Mouse (Mus musculus): ENCODE results near the gene Akap1. TPM values are rescaled to one million over a fixed set of nuclear protein-coding genes. Genes with fewer than 3 reads are reported as not detected.

Gene Akap1
- total RNA-seq, 2 experiments from 2014 or later, result 57.0 to 75.1 TPM

GRCm38 (mm10) chr11:88817061-88817460 lies 47.3 kb downstream of the Akap1 start:
- intact Hi-C loops (cut with DNase I), result no loop called here

GRCm38 (mm10) chr11:88803231-88804010 lies 61.0 kb downstream of the Akap1 start:
- intact Hi-C loops (cut with DNase I), result no loop called here
- DNase-seq, result no peak

More at GRCm38 (mm10) chr11:88817061-88817460, 47.3 kb downstream of the Akap1 start:
- no peak for DNase-seq

- intact Hi-C loops (cut with DNase I), result no loop called here
- no peak for DNase-seq
Measured at GRCm38 (mm10) chr11:88796207-88796606, 68.2 kb downstream of the Akap1 start.

GRCm38 (mm10) chr11:88789893-88790292 lies 74.5 kb downstream of the Akap1 start:
- intact Hi-C loops (cut with DNase I), result no loop called here

GRCm38 (mm10) chr11:88786816-88787215 lies 77.6 kb downstream of the Akap1 start:
- DNase-seq, result no peak
- intact Hi-C loops (cut with DNase I), result no loop called here

More at GRCm38 (mm10) chr11:88789893-88790292, 74.5 kb downstream of the Akap1 start:
- DNase-seq, result no peak

- DNase-seq, result no peak
- intact Hi-C loops (cut with DNase I), result no loop called here
Measured at GRCm38 (mm10) chr11:88783525-88783924, 80.9 kb downstream of the Akap1 start.

GRCm38 (mm10) chr11:88782531-88782930 lies 81.9 kb downstream of the Akap1 start:
- no peak for DNase-seq

More at GRCm38 (mm10) chr11:88782531-88782930, 81.9 kb downstream of the Akap1 start:
- intact Hi-C loops (cut with DNase I), result no loop called here

Other genes with a start within 250 kb of the Akap1 start
- 100 to 1,000 TPM; 178 to 179 TPM for gene Msi2, start 146.1 kb downstream of the Akap1 start, total RNA-seq (2021)
- gene Scpep1, start 90.9 kb upstream of the Akap1 start, total RNA-seq (2021), result 1 to 10 TPM; 8.4 to 9.0 TPM
- gene Elobl, start 102.3 kb upstream of the Akap1 start, total RNA-seq (2021), result not detected
- 1 to 10 TPM; 3.3 to 3.8 TPM for gene Coil, start 105.7 kb upstream of the Akap1 start, total RNA-seq (2021)
- gene Trim25, start 134.8 kb upstream of the Akap1 start, total RNA-seq (2021), result 1 to 10 TPM; 7.7 to 8.5 TPM
- 1 to 10 TPM; 2.6 to 3.1 TPM for gene Dgke, start 202.3 kb upstream of the Akap1 start, total RNA-seq (2021)
- not detected for gene Gm525, start 209.3 kb upstream of the Akap1 start, total RNA-seq (2021)